Mouse (Mus musculus) thymus, adult 2 months (tissue): ENCODE measurements around the gene Lrrn3.

Experiments used
- CTCF ChIP-seq: fragments of 200-500 bp; IDR thresholded peaks from 2 replicates; pipeline ENCODE4 v1.5.1; 2012; ENCODE audit warnings: mild to moderate bottlenecking, control low read depth, low read length, moderate library complexity, borderline replicate concordance; ENCODE audit not compliant: control insufficient read depth, poor library complexity, insufficient read depth; ENCODE audit errors: extremely low read depth
- POLR2A ChIP-seq: fragments of 200-500 bp; IDR thresholded peaks from 2 replicates; pipeline ENCODE4 v1.6.1; 2012; ENCODE audit warnings: mild to moderate bottlenecking, low read length, control low read depth, moderate library complexity; ENCODE audit not compliant: control insufficient read depth, poor library complexity, insufficient read depth; ENCODE audit errors: extremely low read depth

DNA sequence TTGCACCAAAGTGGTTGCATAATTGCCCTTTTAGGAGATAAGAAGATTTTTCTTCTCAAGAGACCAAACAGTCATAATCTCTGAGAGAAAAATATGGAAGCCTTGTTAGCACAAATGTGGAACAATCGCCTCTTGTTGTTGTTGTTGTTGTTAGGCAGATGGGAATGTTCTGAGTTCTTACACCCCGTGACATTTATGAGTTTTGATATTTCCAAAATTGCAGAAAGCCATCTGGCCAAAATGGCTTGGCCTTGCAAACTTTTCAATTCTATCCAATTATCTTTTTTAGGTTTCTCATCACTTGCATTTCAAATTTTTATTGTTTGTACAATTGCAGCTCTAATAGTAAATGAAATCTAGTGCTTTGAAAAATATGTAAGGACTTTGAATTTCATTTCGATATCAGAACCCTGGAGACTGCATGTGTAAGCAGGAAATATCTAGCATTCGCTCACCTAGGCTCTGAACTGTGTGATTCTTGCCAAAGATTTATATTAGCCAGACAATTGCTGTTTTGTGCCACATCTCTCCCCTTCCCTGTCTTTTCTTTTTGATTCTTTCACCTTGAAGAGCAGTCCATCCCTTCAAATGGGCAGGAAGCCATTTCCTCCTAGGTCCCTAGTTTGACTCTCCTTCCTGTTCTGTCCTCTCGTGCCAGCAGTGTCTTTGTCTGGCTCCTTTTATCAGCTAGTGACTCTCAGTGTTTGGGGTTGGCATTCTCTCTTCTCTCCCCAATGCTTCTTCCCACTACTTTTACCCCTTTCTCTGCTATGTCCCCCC is 49.8 kb downstream of the Lrrn3 start:
- TF ChIP-seq CTCF (no peak), POLR2A (no peak)
